Mouse (Mus musculus) stomach, postnatal 0 days (tissue): ENCODE data around the gene Gm10447.

Source experiments
- CTCF ChIP-seq: IDR thresholded peaks from 2 replicates; pipeline ENCODE4 v1.5.1; 2016; ENCODE audit warnings: antibody characterized with exemption, low read depth, mild to moderate bottlenecking, moderate library complexity
- EP300 ChIP-seq: optimal IDR thresholded peaks from 2 replicates; pipeline ENCODE3; 2016; ENCODE audit warnings: antibody characterized with exemption

DNA sequence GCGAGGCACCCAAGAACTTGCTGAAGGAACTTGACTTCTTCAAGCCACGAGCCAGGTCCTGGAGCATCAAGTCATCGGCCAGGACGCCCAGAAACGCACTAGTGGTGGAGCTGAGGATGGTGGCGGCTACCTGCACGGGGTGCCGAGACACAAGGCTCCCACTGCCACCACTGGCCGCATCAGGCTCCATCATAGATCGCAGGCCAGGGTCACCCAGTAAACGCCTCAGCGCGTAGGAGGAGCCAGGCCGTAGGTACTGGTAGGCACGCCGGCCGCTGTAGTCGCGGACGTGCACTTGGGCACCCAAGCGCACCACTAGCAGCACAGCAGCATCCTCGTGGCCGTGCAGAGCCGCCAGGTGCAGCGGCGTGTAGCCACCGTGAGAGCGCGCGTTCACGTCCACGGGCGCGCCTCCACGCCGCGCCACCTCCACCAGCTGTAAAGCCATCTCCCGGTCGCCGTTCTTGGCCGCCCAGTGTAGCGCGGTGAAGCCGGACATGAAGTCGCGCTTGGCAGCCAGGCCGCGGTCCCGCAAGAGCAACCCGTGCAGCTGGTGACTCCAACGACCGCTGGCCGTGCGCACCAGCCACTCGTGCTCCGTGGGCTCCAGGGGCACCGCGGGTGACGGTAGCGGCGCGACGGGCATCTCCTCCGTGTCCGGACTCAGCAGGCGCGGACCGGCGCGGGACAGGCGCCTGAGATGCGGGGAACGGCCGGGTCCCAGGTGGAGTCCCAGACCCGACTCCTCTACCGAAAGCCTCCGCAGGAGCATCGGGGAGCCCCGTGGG, 21.7 kb upstream of the Gm10447 start:
- TF ChIP-seq CTCF (no peak), EP300 (no peak)
